Mouse (Mus musculus) embryonic facial prominence, embryonic 13.5 days (tissue): ENCODE measurements around the gene Ccdc34. TPM values are rescaled to one million over a fixed set of nuclear protein-coding genes. Genes with fewer than 3 reads are reported as not detected.

ENCODE experiments used
- ATAC-seq: fragments of 200-750 bp; cut with Nextera tagmentation; 2 replicates; pipeline ENCODE4 v1.8.0; 2017; ENCODE audit warnings: low read depth; ENCODE audit not compliant: insufficient number of reproducible peaks, insufficient read depth, low FRiP score, low TSS enrichment
- H3K27ac ChIP-seq: fragments of 300-500 bp; sonication (generic); 2 replicates; pipeline ENCODE4 v1.5.1; 2015; ENCODE audit warnings: moderate library complexity, mild to moderate bottlenecking, inconsistent platforms
- H3K27me3 ChIP-seq: fragments of 300-500 bp; sonication (generic); 2 replicates; pipeline ENCODE4 v1.6.1; 2015; ENCODE audit warnings: mild to moderate bottlenecking, inconsistent platforms
- H3K36me3 ChIP-seq: fragments of 300-500 bp; sonication (generic); 2 replicates; pipeline ENCODE4 v1.6.1; 2015; ENCODE audit warnings: mild to moderate bottlenecking, inconsistent platforms
- H3K4me1 ChIP-seq: fragments of 300-500 bp; sonication (generic); 2 replicates; pipeline ENCODE4 v1.6.1; 2015; ENCODE audit warnings: inconsistent platforms
- H3K4me2 ChIP-seq: fragments of 300-500 bp; sonication (generic); 2 replicates; pipeline ENCODE4 v1.6.1; 2015; ENCODE audit warnings: moderate library complexity, mild to moderate bottlenecking, inconsistent platforms
- H3K4me3 ChIP-seq: fragments of 300-500 bp; sonication (generic); 2 replicates; pipeline ENCODE4 v1.5.1; 2015; ENCODE audit warnings: mild to moderate bottlenecking, inconsistent platforms
- H3K9ac ChIP-seq: fragments of 300-500 bp; sonication (generic); 2 replicates; pipeline ENCODE4 v1.6.1; 2015; ENCODE audit warnings: mild to moderate bottlenecking, inconsistent platforms
- H3K9me3 ChIP-seq: fragments of 300-500 bp; sonication (generic); 2 replicates; pipeline ENCODE4 v1.6.1; 2016; ENCODE audit warnings: inconsistent platforms
- WGBS: fragments of 180-500 bp; shearing (Covaris S2); methylation state at CpG from one replicate; pipeline ENCODE4 v1.1.7; 2015; ENCODE audit warnings: mixed read lengths; 5-methylcytosine and 5-hydroxymethylcytosine counted together
- polyA plus RNA-seq: library from polyadenylated mRNA; unstranded; fragments of >200 nt; fragmentation: Nextera tagmentation; extraction: Ambion mirVana; gene quantifications from 2 replicates; pipeline ENCODE4 v1.2.1, GENCODE M21; 2015

Gene Ccdc34
- polyA plus RNA-seq, 1 experiment from 2014 or later = 54.1 TPM

DNA sequence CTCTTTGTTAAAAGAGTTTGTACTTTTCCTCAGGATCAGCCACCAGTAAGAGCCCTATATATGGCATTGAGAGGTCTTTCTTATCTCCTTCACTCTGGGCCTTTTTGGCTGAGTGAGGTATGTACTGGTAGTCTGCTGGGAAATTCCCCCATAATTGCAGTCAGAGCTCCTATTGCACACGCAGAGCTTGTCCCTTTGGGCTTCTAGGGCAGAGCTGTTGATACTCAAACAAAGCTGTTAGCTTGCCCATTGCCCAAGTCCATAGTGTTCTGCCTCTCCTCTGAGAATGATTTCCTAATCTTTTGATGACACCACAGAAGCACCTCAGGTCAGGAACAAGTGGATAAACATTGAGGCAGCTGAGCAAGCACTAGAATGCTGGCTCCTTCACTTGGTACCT is 32.7 kb upstream of the Ccdc34 start:
- Histone ChIP-seq H3K4me1 (peaks cover 44% of the 10 kb centered on the region), H3K4me2 (no peak overlapping the region), H3K36me3 (peaks cover 3% of the 10 kb centered on the region; the same call in 1 of the 2 replicates), H3K9me3 (no peaks in the 10 kb centered on the region), H3K27ac (peak overlapping the region; percentile 64; the same call in 1 of the 2 replicates), H3K27me3 (no peaks in the 10 kb centered on the region), H3K9ac (no peak overlapping the region), H3K4me3 (no peak overlapping the region)
- 30% methylated on average over 1 of the region's 1 CpGs for WGBS
- no peak for ATAC-seq

- no peak overlapping the region for H3K4me2 ChIP-seq
- H3K9me3 ChIP-seq = no peaks in the 10 kb centered on the region
- H3K4me3 ChIP-seq = no peak overlapping the region
- no peak for ATAC-seq
- H3K4me1 ChIP-seq = peaks cover 49% of the 10 kb centered on the region
- no peaks in the 10 kb centered on the region for H3K27me3 ChIP-seq
- WGBS = 49% methylated on average over 9 of the region's 9 CpGs
- no peak overlapping the region for H3K9ac ChIP-seq
- peaks cover 3% of the 10 kb centered on the region; the same call in 1 of the 2 replicates for H3K36me3 ChIP-seq
- peak overlapping the region; percentile 64; the same call in 1 of the 2 replicates for H3K27ac ChIP-seq
Observed at GRCm38 (mm10) chr2:109985560-109985959, 32.1 kb upstream of the Ccdc34 start.

DNA sequence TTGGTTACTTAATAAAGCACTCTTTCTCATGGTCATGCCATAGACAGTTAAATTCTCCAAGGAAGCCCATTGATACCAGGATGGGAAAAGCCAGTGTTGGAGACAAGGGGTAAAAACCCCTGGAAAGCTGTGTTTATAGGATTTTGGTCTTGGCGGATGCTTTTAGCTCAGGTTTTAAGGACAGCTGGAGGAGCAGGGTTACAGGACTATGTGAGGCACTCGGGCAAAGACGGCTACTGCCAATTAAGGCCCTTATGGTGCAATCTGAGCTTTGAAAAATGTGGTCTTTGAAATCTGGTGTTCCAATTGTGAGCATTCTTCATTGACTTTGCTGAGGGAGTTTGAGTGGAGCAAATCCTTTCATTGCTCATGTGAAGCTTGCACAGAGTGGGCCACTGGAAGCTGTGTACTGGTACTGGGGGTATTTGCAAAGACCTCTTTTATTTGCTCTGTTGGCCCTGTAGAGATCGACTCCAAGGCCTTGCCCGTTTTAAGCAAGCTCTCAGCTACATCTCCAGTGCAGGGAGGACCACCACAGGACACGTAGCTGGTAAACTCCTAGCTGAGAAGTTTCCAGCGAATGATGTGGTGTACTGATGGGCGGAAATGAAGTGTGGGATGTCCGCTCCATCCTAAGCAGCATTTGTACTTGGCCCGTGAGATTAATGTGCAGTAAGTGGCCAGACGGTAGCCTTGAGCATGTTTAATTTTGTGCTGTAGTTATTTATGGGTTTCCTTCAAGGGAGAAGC is 31.4 kb upstream of the Ccdc34 start:
- Histone ChIP-seq H3K4me2 (no peak overlapping the region), H3K27me3 (no peaks in the 10 kb centered on the region), H3K36me3 (peaks cover 3% of the 10 kb centered on the region; the same call in 1 of the 2 replicates), H3K4me3 (no peak overlapping the region), H3K4me1 (peaks cover 51% of the 10 kb centered on the region), H3K9ac (no peak overlapping the region), H3K27ac (0 out of 2 replicates have a peak overlapping the region, but pooled peaks have one; percentile 64), H3K9me3 (no peaks in the 10 kb centered on the region)
- ATAC-seq = no peak
- WGBS = 74% methylated on average over 11 of the region's 11 CpGs

GRCm38 (mm10) chr2:109987946-109988345 is 29.7 kb upstream of the Ccdc34 start:
- Histone ChIP-seq H3K9ac (no peak overlapping the region), H3K9me3 (no peaks in the 10 kb centered on the region), H3K4me2 (no peak overlapping the region), H3K4me3 (no peak overlapping the region), H3K27ac (no peak overlapping the region), H3K4me1 (peaks cover 53% of the 10 kb centered on the region), H3K36me3 (no peaks in the 10 kb centered on the region), H3K27me3 (no peaks in the 10 kb centered on the region)
- ATAC-seq = no peak
- 66% methylated on average over 5 of the region's 5 CpGs for WGBS

DNA sequence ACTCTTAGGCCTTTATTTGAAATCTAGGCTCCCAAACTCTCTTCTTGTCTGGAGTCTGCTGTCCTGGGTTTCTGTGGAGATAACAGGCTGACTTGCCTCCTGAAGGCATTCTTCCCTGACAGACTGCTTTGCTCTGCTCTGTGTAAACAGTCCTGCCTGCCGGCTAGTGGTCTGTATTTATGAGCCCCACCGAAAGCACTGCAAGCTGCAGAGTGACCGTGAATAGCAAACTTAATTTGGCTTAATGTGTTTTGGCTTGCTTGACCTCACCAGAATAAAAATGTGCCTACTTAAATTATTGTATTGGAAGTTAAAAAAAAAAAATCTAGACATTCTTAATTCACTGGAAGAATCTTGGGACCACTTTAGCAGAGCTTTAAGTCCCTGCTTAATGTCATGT is 28.4 kb upstream of the Ccdc34 start:
- Histone ChIP-seq H3K27me3 (no peaks in the 10 kb centered on the region), H3K4me1 (peaks cover 53% of the 10 kb centered on the region), H3K4me2 (no peak overlapping the region), H3K9me3 (no peaks in the 10 kb centered on the region), H3K4me3 (no peak overlapping the region), H3K36me3 (no peaks in the 10 kb centered on the region), H3K9ac (no peak overlapping the region), H3K27ac (peak overlapping the region; percentile 45; the same call in 1 of the 2 replicates)
- WGBS = 7% methylated on average over 3 of the region's 3 CpGs
- ATAC-seq = no peak

- no peak for ATAC-seq
- 51% methylated on average over 8 of the region's 8 CpGs for WGBS
- no peaks in the 10 kb centered on the region for H3K27me3 ChIP-seq
- H3K27ac ChIP-seq = 0 out of 2 replicates have a peak overlapping the region, but pooled peaks have one; percentile 45
- H3K9ac ChIP-seq = no peak overlapping the region
- no peak overlapping the region for H3K4me2 ChIP-seq
- H3K36me3 ChIP-seq = no peaks in the 10 kb centered on the region
- H3K4me1 ChIP-seq = peaks cover 50% of the 10 kb centered on the region
- H3K9me3 ChIP-seq = no peaks in the 10 kb centered on the region
- H3K4me3 ChIP-seq = no peak overlapping the region
Observed at GRCm38 (mm10) chr2:109989679-109990473, 27.7 kb upstream of the Ccdc34 start.

DNA sequence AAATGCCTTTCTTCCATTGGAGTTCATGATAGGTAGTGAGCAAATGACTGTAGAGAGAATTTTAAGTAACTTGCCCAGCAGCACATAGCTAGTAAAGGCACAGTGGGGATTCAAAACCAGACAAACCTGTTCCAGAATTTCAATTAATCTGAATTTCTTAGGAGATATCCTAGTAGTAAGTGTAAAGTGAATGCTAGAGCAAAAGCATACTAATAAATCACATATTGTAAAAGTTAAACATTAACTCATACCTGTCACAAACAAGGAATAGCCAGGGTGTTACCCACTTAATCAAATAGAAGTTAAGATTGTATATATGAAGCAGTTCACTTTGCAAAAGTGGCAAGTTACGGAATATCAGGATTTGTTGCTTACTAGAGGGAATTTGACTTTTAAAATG is 25.9 kb upstream of the Ccdc34 start:
- no peak overlapping the region for H3K27ac ChIP-seq
- no peaks in the 10 kb centered on the region for H3K27me3 ChIP-seq
- H3K9me3 ChIP-seq = no peaks in the 10 kb centered on the region
- no peaks in the 10 kb centered on the region for H3K36me3 ChIP-seq
- 67% methylated on average over 1 of the region's 1 CpGs for WGBS
- ATAC-seq = no peak
- no peak overlapping the region for H3K4me3 ChIP-seq
- H3K4me2 ChIP-seq = no peak overlapping the region
- H3K4me1 ChIP-seq = peaks cover 42% of the 10 kb centered on the region
- H3K9ac ChIP-seq = no peak overlapping the region

DNA sequence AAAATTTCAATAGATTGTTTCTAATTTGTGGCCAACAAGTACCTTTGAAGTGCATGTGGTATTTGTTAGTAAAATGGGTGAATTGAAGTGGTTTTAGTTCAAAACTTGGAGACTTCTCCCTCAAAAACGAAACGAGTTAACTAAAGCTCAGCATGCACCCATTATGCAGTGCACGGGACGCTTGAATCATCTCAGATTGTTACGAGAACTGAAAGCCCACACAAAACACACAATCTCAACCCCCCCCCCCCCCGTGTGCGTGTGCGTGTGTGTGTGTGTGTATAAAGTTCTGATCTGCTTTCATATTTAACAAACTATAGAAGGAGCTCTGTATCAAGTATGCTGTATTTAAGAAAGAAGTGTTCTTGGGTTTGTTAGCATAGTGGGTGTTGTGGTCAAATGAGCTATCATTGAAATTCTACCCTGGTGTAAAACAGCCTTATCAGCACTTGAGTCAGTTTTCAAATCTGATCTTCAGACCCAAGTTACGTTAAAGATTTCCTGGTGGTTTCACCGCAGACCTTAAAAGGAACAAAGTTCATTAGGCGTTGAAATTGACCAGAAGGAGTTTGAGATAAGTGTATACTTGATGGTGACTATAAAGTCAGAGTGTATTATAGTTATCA is 25.1 kb upstream of the Ccdc34 start:
- 41% methylated on average over 11 of the region's 11 CpGs for WGBS
- H3K4me1 ChIP-seq = peaks cover 39% of the 10 kb centered on the region
- H3K27ac ChIP-seq = no peak overlapping the region
- H3K4me3 ChIP-seq = no peak overlapping the region
- H3K36me3 ChIP-seq = no peaks in the 10 kb centered on the region
- no peaks in the 10 kb centered on the region for H3K27me3 ChIP-seq
- H3K9me3 ChIP-seq = no peaks in the 10 kb centered on the region
- ATAC-seq = no peak
- H3K9ac ChIP-seq = no peak overlapping the region
- H3K4me2 ChIP-seq = peak overlapping the region; percentile 33

DNA sequence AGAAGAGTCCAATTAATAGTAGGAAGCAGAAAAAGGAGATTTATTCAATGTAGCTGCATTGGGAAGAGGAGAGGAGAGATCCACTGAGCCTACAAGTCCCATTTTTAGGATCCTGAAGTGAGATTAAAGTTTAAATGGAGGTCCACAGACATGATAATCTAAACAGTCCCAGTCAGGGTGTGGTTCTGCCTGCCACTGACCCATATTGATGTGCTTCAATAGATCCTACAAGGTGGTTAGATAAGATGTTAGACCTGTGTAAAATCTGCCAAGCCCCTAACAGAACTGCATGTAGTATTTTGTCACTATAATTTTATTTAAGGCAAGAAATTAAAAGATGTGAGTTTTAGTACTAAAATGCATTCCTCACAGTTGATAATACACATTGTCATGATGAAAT is 24.2 kb upstream of the Ccdc34 start:
- Histone ChIP-seq H3K27me3 (no peaks in the 10 kb centered on the region), H3K9ac (no peak overlapping the region), H3K4me1 (peaks cover 31% of the 10 kb centered on the region), H3K27ac (no peak overlapping the region), H3K4me3 (no peak overlapping the region), H3K4me2 (no peak overlapping the region), H3K9me3 (no peaks in the 10 kb centered on the region), H3K36me3 (no peaks in the 10 kb centered on the region)
- no peak for ATAC-seq

- H3K27me3 ChIP-seq = no peaks in the 10 kb centered on the region
- ATAC-seq = no peak
- H3K4me3 ChIP-seq = no peak overlapping the region
- peaks cover 7% of the 10 kb centered on the region; the same call in 1 of the 2 replicates for H3K36me3 ChIP-seq
- 65% methylated on average over 2 of the region's 2 CpGs for WGBS
- no peak overlapping the region for H3K27ac ChIP-seq
- no peak overlapping the region for H3K9ac ChIP-seq
- peaks cover 22% of the 10 kb centered on the region for H3K4me1 ChIP-seq
- no peaks in the 10 kb centered on the region for H3K9me3 ChIP-seq
- no peak overlapping the region for H3K4me2 ChIP-seq
Observed at GRCm38 (mm10) chr2:109995061-109995460, 22.6 kb upstream of the Ccdc34 start.

DNA sequence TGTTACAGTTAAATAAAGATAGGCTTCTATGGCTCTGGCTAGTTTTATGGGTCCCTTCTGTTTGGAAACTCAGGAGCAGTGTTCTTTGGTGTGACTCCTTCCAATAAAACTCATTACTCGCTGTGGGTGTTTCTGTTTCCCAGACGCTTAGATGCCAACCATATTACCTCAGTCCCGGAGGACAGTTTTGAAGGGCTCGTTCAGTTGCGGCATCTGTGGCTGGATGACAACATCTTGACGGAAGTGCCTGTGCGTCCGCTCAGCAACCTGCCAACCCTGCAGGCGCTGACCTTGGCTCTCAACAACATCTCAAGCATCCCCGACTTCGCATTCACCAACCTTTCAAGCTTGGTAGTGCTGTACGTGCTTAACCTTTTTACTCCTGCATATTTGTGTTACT is 21.2 kb upstream of the Ccdc34 start:
- no peak overlapping the region for H3K27ac ChIP-seq
- no peak for ATAC-seq

More for the DNA sequence above, 21.2 kb upstream of the Ccdc34 start:
- H3K9ac ChIP-seq = no peak overlapping the region
- 62% methylated on average over 12 of the region's 12 CpGs for WGBS
- H3K9me3 ChIP-seq = no peaks in the 10 kb centered on the region
- H3K4me2 ChIP-seq = no peak overlapping the region
- H3K4me1 ChIP-seq = peaks cover 13% of the 10 kb centered on the region
- H3K4me3 ChIP-seq = no peak overlapping the region
- peaks cover 7% of the 10 kb centered on the region; the same call in 1 of the 2 replicates for H3K36me3 ChIP-seq
- no peaks in the 10 kb centered on the region for H3K27me3 ChIP-seq
